Mouse (Mus musculus) kidney, postnatal 14 days (tissue): ENCODE data around the gene Gemin2.

Source experiments
- DNase-seq: peaks from one replicate; pipeline ENCODE4 v3.0.0; 2022; ENCODE audit warnings: mixed read lengths

Gene Gemin2

DNA sequence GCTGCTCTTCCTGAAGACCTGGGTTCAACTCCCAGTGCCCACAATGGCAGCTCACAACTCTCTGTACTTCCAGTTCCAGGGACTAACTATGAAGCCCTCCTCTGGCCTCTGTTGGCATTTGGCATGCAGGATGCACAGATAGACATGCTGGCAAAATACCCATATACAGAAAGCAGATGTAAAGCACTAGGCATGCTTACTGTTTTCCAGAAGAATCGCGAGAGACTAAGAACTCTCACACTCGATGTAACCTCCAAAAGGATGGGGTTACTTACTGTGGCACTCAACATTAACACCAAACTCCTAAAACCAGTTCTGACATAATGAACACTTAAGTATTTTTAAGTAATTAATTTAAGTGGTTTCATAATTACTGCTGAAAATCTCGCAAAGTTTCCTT, 47.1 kb downstream of the Gemin2 start:
- DNase-seq: no peak

DNA sequence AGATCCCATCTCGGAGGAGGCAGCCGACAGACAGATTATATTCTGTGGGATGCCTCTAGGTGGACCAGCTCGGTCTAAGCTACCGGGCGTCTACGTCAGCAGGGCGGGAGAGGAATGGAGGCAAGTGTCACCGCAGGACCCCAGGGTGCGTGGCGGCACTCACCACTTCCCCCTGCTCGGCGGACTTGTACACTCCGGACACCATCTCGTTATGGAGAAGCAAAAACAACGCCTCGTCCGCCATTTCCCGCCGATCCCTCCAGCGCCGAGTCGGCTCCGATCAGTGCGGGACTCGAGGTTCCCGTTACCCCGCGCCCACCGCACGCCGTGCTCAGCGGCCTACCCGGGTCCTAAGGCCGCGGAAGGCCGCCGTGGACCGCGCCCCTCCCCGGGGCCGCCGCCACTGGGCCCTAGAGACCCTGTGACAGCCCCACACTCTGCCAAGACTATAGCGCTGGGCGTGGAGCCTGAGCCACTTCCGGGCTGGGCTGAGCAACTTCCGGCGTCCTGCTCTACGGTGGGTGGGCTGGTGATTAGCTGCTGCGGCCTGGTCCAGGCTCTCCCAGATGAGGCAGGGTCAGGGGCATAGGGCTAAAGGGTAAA, 47.9 kb downstream of the Gemin2 start, which contains the start of gene Trappc6b:
Trappc6b (minus strand) TSS at position 480 of the 603 bp plus-strand sequence.
- peak; percentile 88 for DNase-seq

DNA sequence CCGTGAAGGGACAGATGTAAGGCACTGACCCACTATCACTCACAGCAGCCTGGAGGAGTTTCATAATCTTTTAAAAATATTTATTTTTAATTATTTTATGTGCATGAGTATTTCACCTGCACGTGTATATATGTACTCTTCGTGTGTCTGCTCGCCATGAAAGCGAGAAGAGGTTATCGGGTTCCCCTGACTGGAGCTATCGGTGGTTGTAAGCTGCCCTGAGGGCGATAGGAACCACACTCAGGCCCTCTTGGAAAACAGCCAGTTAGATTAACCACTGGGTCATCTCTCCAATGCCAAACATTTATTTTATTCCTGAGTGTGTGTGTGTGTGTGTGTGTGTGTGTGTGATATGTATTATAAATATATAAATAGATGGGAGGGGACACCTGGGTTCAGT, 51.6 kb downstream of the Gemin2 start:
- no peak for DNase-seq

DNA sequence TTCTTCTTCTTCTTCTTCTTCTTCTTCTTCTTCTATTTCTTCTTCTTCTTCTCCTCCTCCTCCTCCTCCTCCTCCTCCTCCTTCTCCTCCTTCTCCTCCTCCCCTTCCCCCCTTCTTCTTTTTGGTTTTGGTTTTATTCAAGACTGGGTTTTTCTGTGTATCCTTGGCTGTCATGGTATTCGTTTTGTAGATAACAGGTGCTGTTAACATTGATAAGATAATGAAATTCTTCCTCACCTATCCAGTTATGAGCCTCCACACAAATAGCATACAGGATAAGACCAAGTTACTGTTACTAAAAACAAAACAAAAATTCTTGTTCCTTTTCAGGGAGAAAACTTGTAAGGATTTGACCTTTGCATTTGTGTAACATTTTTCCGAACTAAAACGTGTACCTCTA, 52.6 kb downstream of the Gemin2 start:
- no peak for DNase-seq

DNA sequence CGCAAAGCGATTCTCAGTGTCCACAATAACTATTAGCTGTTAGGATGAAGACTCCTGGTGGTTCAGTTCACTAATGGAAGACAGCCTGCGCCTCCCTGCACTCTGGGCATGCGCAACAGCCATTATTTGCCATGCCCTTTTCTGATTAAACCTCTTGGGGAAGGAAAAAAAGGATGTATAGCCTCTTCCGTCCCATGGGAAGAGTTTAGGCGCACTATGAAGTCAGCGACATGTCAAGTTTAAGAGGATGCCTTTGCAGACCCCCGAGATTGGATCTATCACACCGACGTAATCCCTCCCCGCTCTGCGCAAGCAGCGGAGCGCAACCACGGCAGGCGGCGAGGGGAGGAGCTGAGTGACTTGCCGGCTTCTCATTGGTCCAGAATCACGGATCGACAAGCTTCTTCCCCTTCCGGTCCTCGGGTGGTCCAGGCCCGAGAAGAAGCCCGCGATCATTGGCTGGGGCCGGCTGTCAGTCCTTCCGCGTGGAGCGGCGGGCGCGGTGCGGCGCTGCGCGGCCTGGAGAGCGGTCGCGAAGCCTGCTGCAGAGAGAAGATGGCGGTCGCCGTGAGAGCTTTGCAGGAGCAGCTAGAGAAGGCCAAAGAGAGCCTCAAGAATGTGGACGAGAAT, 53.4 kb downstream of the Gemin2 start, which contains the start of gene Pnn:
Pnn (plus strand) TSS at position 437 of the 630 bp plus-strand sequence.
- peak; percentile 98 for DNase-seq

DNA sequence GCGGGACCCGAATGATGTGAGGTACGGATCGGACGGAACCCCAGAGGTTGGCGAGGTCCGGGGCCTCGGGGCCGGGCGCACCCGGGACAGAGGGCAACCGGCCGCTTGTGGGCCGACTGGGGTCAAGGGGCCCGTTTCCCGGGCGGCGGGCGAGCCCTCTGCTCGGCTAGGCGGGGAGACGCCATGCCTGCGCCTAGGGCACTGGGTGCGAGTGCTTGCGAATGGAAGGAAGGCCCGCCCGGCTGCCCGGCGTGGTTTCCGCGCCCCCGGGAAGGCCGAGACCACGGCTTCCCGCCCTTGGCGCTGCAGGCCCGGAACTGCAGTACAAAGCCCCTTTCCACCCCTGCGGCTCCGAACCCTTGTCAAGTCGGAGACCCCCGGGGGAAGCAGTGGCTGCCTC, 53.9 kb downstream of the Gemin2 start:
- DNase-seq: no peak

DNA sequence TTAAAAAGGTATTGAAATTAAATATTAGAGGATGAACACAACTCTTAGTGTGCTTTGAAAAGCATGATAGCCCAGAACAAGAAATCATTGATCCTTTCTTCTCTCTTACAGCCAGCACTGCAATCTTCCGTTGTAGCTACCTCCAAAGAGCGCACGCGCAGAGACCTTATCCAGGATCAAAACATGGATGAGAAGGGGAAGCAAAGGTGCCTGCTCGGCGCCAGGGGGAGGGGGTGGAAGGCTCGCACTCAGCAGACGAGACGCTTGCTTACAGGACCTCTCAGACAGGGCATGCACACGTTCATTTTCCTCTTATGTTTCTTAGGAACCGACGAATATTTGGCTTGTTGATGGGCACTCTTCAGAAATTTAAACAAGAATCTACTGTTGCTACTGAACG, 55.6 kb downstream of the Gemin2 start:
- DNase-seq: no peak

DNA sequence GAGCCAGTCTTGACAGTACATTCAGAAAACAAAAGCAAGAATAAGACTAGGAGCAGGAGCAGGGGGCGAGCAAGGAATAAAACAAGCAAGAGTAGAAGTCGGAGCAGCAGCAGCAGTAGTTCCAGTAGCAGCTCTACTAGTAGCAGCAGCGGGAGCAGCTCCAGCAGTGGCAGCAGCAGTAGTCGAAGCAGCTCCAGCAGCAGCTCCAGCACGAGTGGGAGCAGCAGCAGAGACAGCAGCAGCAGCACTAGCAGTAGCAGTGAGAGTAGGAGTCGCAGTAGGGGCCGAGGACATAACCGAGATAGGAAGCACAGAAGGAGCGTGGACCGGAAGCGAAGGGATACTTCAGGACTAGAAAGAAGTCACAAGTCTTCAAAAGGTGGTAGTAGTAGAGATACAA, 59.1 kb downstream of the Gemin2 start:
- no peak for DNase-seq

DNA sequence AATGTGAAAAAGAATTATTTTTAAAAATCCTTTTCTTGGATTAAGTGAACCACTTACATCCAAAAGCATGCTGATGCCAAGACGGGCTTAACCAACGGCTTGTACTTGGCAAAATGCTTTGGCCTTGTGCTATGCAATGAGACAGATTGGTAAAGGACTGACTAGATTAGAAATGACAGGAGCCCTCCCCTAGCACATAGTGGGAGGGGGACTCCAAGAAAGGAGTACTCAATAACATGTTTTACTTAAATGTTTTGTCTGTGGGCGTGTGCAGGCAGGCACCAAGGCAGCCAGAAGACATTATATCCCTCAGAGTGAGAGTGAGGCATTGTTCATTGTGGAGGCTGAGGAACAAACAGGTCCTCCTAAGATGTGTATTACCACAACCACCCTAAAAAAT, 60.9 kb downstream of the Gemin2 start:
- no peak for DNase-seq

DNA sequence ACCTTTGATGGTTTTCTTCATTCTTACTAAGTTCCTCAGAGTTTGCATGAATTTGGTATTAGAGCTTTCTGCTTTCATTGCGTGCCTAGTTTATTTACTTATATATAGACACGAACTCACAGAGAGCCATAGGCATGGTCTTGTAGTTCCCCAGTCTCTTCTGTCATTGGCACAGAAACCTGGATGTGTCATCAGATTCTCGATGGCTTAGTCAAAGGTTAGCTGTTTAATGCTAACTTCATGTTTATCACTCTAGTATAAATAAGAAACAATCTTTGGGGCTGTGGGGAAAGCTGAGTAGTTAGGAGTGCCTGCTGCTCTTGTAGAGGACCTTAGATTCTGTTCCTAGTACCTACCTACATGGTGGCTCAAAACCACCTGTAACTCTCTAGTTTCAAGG, 63.8 kb downstream of the Gemin2 start:
- no peak for DNase-seq

DNA sequence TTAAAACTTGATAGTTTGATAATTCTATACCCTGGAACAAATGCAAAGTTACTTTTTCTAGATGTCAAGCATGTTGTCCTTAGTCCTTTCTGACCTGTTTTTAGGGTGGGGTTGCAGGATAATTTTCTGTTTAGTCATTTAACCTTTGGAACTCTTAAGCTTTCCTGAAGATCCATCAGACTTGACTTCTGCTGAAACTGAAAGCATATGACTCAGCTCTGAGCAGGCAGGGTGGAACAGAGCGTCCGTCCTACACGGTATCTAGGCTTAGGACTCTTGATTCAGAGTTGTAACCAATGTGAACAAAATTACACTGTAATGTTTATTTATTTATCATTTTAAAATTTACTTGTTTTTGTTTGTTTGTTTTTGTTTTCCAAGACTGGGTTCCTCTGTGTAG, 64.7 kb downstream of the Gemin2 start:
- DNase-seq: no peak
